Mouse (Mus musculus): ENCODE measurements around the gene Vmn1r165. TPM values are rescaled to one million over a fixed set of nuclear protein-coding genes. Genes with fewer than 3 reads are reported as not detected.
"Not testable (repeated sequence)": the region's sequence is repeated elsewhere in the genome, so short reads cannot be mapped to it uniquely, and the experiment has no call there.

The Vmn1r165 gene
- not detected for total RNA-seq (2022)

DNA sequence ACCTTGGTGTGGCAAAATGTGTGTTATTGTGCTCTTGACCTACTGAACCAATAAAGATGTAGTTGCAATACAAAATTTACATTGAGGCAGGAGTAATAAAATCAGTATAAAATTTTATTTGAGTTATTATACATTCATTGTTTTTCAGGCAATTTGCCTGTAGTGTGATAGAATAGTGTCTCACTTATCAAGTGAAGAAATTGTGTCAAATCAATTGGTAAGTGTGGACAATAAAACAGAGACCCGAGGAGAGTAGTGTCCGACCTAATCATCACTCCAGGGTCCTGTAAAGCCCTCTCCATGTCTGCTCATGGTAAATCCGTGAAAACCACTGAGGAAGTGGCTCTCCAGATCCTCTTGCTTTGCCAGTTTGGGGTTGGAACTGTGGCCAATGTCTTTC lies at the start of gene Vmn1r165:
Vmn1r165 (plus strand) TSS at position 301 of the 400 bp plus-strand sequence.
- not testable (repeated sequence) for DNase-seq

DNA sequence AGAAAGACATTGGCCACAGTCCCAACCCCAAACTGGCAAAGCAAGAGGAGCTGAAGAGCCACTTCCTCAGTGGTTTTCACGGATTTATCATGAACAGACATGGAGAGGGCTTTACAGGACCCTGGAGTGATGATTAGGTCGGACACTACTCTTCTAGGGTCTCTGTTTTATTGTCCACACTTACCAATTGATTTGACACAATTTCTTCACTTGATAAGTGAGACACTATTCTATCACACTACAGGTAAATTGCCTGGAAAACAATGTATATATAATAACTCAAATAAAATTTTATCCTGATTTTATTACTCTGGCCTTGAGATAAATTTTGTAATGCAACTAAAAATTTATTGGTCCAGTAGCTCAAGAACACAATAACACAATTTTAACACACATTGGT lies 34.5 kb downstream of the Vmn1r165 start, which contains the start of gene Vmn1r166:
Vmn1r166 (minus strand) TSS at position 101 of the 400 bp plus-strand sequence.
- DNase-seq = not testable (repeated sequence)

Other genes with a start within 250 kb of the Vmn1r165 start
- gene Gm4214, start 232.7 kb upstream of the Vmn1r165 start, total RNA-seq (2022) = not detected
- gene Gm4216, start 197.4 kb upstream of the Vmn1r165 start, total RNA-seq (2022) = not detected
- gene Vmn1r163, start 161.8 kb upstream of the Vmn1r165 start, total RNA-seq (2022) = not detected
- not detected for gene Gm8720, start 149.9 kb upstream of the Vmn1r165 start, total RNA-seq (2022)
- gene Gm10662, start 72.9 kb upstream of the Vmn1r165 start, total RNA-seq (2022) = not detected
- not detected for gene Vmn1r166, start 34.4 kb downstream of the Vmn1r165 start, total RNA-seq (2022)
- gene Gm6902, start 61.6 kb downstream of the Vmn1r165 start, total RNA-seq (2022) = not detected
- not detected for gene Nlrp4e, start 83.9 kb downstream of the Vmn1r165 start, total RNA-seq (2022)
- gene Nlrp5, start 168.6 kb downstream of the Vmn1r165 start, total RNA-seq (2022) = not detected